Mouse (Mus musculus): ENCODE data around the gene Vhl.
"Not testable (repeated sequence)": the region's sequence is repeated elsewhere in the genome, so short reads cannot be mapped to it uniquely, and the experiment has no call there.

The Vhl gene

DNA sequence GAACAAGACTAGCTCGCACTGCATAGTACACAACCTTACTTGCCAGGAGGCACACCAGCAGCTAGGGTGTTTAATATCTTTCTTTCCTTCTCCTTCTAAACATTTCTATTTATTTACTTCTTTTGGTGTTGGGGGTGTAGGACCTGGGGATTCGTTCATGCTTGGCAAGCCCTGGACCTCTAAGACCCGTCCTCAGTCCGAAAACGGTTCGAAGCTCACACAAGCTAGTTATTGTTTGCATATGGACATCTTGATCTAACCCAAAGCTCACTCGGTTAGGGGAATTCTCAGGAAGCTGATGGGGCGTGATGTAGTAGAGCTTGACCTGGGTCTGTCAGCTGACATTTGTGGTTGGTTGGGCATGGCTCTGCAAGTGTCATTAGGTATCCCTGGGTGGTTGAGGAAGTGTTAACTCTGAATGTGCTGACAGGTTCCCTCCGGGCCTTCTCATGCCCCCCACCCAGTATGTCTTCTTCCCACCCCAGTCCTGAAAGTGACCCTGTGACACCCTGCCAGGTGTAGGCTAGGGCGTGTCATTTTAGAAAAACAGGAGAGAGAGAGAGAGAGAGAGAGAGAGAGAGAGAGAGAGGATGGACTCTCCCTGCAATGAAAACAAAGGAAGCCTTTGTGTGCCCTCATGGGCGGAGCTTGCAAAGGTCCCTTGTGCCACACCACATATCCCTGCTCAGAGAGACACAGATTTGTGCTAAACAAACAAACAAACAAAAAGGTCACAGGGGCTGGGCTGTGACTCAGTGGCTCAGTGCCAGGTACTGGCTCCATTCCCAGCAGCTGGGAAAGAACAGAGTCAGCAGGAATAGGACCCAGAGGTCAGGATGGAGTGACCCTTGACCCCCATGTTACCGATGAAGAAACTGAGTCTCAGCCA is 37.8 kb downstream of the Vhl start:
- peak; percentile 65 for DNase-seq (ENCODE audit: low spot score)

DNA sequence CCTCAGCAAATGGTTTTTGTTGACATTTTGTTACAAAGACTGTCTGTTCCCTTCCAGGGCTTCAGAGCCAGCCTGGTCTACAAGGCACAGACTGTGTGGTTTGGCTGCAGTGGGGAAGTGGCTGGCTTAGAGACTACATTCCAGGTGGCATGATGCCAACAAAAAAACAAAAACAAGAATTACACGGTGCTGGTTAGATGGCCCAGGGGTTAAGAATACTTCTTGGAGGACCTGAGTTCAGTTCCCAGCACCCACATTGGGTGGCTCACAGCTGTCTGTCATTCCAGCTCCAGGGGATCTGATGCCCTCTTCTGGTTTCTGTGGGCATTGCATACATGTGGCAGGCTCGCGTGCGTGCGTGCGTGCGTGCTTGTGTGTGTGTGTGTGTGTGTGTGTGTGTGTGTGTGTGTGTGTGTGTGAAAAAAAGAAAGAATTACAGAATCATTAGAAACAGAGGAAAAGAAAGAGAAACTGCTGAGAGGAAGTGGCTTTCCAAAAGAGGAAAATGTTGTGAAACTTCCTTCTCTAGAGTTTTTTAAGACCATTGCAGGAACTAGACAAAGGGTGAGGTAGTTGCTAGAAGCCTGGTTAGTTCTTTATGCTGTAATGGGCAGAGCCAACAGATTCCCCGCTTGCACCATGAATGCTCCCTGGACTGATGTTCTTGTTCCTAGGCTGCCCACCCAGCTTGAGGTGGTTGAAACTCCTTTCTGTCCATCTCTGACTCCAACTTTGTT is 39.4 kb downstream of the Vhl start:
- peak; percentile 22 for DNase-seq (ENCODE audit: low spot score)

GRCm38 (mm10) chr6:113664305-113664704 is 40.5 kb downstream of the Vhl start:
- no peak for DNase-seq (ENCODE audit: low spot score)

GRCm38 (mm10) chr6:113667611-113668122 is 43.9 kb downstream of the Vhl start:
- DNase-seq (ENCODE audit: low spot score) = no peak

DNA sequence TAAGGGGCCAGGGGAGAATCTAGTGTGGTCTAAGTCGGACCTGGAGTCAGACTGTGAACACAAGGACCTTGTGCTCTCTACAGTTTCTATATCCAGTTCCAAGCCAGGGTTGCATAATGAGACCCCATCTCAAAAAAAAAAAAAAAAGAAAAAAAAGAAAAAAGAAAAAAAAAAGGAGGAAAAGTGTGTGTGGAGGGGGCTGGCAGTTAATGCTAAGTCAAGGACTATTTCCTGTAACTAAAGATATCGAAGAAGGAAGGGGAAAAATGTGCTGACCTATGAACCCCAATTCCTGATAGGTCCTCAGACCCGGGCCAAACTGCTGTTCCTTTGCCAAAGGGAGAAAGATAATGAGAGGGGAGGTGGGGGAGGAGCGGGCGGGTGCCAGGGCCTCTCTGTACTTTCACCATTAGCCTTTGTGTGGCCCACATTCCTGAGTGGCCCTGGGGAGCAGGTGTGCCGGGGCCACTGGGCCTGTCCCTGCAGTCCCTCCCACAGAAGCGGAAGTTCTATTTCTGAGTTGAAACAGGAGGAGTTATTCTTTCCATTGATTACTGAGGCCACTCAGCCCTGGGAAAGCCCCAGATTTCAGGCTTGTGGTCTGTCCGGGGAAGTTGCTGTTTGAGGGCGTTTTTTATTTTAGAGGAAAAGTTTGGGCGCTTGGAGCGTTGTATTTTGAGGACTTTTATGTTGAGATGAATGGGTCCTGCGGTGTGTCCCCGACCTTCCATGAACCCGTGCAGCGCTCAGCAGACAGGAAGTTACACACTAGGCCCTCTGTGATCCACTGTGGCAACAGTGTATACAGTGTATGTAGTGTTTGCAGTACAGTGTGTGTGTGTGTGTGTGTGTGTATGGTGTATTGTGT is 44.8 kb downstream of the Vhl start:
- peak; percentile 79 for DNase-seq (ENCODE audit: low spot score)

- peak; percentile 80 for DNase-seq (ENCODE audit: low spot score)
These were observed 46.1 kb downstream of the Vhl start for GRCm38 (mm10) chr6:113669821-113670220.

DNA sequence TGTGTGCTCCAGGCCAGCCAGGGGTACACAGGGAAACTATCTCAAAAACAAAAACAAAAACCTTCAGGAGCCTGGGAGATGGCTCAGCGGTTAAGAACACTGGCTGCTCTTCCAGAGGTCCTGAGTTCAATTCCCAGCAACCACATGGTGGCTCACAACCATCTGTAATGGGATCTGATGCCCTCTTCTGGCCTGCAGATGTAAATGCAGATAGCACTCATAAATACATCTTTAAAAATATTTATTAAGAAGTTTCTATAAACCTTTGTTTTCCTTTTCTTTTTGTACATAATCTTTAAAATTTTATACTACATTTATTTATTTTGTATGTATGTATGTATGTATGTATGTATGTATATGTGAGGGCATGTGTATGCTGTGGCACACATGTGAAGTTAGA is 48.3 kb downstream of the Vhl start:
- DNase-seq (ENCODE audit: low spot score) = not testable (repeated sequence)

- no peak for DNase-seq (ENCODE audit: low spot score)
These were observed 49.2 kb downstream of the Vhl start for GRCm38 (mm10) chr6:113672989-113673388.

- no peak for DNase-seq (ENCODE audit: low spot score)
These were observed 51.5 kb downstream of the Vhl start for GRCm38 (mm10) chr6:113675234-113675633.

DNA sequence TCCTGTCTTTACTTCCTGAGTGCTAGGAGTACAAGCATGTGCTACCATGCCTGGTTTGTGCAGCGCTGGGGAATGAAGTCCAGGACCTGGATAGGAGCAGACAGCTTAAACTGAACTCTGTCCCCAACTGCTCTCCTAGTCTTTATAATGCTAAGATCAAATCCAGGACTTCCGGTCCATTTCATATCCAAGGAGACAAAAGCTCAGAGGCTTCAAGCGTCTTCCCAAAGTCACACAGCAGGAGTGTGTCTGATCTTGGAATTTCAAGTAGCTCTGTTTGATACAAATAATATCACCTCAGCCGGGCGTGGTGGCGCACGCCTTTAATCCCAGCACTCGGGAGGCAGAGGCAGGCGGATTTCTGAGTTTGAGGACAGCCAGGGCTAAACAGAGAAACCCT is 52.2 kb downstream of the Vhl start:
- DNase-seq (ENCODE audit: low spot score) = no peak

GRCm38 (mm10) chr6:113677070-113677734 is 53.4 kb downstream of the Vhl start:
- DNase-seq (ENCODE audit: low spot score) = no peak

DNA sequence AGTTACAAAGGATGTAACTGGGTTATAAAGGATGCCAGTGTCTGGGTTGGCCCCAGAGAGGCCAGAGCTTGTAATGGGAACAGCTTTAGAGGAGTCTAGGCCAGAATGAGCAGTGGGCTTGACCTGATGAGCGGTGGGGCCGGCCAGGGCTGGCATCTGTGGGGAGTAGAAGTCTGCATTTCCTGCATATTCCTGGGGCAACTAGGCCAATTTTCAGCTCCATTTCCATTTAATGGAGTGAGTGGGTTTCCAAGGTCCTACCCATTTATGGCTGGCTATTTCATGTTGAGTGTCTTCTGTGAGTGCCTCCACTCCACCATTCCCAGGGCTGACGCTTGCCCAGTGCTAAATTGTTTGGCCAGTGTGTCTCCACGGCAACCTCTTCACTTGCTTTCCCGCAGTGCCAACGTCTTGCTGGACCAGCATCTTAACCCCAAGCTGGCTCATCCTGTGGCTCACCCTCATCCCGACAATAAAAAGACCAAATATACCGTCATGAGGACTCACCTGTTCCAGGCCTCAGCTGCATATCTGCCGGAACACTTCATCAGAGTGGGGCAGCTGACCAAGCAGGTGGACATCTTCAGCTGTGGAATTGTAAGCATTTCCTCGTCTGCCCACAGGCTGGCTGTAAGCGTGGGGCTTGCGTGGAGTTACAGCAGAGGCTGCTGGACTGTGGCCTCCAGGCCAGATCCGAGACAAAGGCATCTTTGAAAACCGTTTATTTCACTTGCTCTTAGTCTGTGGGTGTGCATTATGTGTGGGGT is 54.7 kb downstream of the Vhl start:
- no peak for DNase-seq (ENCODE audit: low spot score)

DNA sequence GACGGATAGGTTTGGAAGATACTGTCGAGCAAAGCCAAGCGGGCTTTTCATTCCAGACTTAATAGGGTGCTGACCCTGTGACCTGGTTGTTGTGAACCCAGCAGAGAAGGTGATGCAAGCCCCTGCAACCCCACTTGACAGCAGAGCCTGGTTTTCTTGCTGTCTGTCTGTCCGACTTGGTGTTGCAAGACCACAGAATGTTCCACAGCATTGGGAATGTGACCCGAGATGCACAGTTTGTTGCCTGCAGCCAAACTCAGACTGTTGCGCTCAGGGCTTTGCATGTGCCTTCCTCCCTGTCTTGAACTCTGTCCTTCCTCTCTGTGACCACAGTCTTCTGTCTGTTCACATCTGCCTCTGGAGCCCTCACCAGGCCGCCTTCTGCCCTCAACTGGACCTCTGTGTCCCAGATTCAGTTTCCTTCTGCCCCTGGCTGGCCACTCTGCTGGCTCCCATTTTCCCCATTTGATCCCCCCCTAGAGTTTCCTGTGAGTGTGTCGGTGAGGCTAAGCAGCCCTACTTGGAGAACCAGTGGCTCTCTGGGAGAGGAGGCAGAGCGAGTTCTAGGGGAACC is 56.3 kb downstream of the Vhl start:
- DNase-seq (ENCODE audit: low spot score) = no peak

Measured in T-cell, adult 2 months (primary cell).